20 mouse cellular contexts compared by ENCODE assay signal in genomic region chr19:20027667-20028282, GRCm38 (mm10).
DNase-seq lines count a peak whose midpoint lies in the region; ATAC-seq and TF ChIP-seq lines count a peak whose summit lies in the region.
"Had no signal": no experiment of that assay in that cellular context is flagged by ENCODE, and none has a peak within 500 bp of the region (broad histone marks: within the 10 kb centered on the region; RNA-seq: fewer than 3 reads in every experiment).

No protein-coding gene starts in this region.

- peak; percentile 6 for DNase-seq in embryonic facial prominence, embryonic 14.5 days (ENCODE audit: low spot score)
- DNase-seq in embryonic facial prominence, embryonic 10.5 days (ENCODE audit: low spot score), result no peak
- DNase-seq in layer of hippocampus, adult 2 months (ENCODE audit: low spot score in 2 of 2), result peak in 1 of 2 experiments; percentile 8
- no peak for DNase-seq in layer of hippocampus, postnatal 25 days (ENCODE audit: extremely low spot score in 1 of 2, low spot score in 1 of 2)
- DNase-seq in retina, postnatal 1 day, result peak; percentile 72
- no peak for DNase-seq in retina, embryonic 14.5 days (ENCODE audit: low spot score)
- no peak for DNase-seq in spleen, postnatal 36 days (ENCODE audit: low spot score in 2 of 2)
- DNase-seq: adrenal gland, adult 8-10 months; cerebellum, adult 11 months; gastrocnemius, postnatal 14 days; heart, adult 18-20 months; heart, postnatal 4 days; liver, postnatal 0 days; lung, postnatal 14 days had no signal

- H3K36me3 ChIP-seq in embryonic facial prominence, embryonic 14.5 days (ENCODE audit: control insufficient read depth, insufficient read depth, low read length), result no peaks in the 10 kb centered on the region
- H3K36me3 ChIP-seq in embryonic facial prominence, embryonic 10.5 days (replicated peaks), result no peaks in the 10 kb centered on the region
- H3K36me3 ChIP-seq in limb, embryonic 13.5 days, result no peaks in the 10 kb centered on the region
- H3K36me3 ChIP-seq: embryonic facial prominence, embryonic 15.5 days; neural tube, embryonic 13.5 days had no signal

- no peak for ATAC-seq in embryonic facial prominence, embryonic 14.5 days (ENCODE audit: low read depth)
- no peak; the same call in 1 of the 2 replicates for ATAC-seq in limb, embryonic 13.5 days (ENCODE audit: low FRiP score, low read depth)
- ATAC-seq: intestine, embryonic 16.5 days; liver, postnatal 0 days; Patski had no signal

- H3K9me3 ChIP-seq in embryonic facial prominence, embryonic 14.5 days (ENCODE audit: control insufficient read depth, low read length), result no peaks in the 10 kb centered on the region
- no peaks in the 10 kb centered on the region for H3K9me3 ChIP-seq in embryonic facial prominence, embryonic 10.5 days
- no peaks in the 10 kb centered on the region for H3K9me3 ChIP-seq in limb, embryonic 13.5 days
- H3K9me3 ChIP-seq: embryonic facial prominence, embryonic 15.5 days; megakaryocyte, embryonic 14.5 days; neural tube, embryonic 13.5 days had no signal

- H3K4me3 ChIP-seq in embryonic facial prominence, embryonic 14.5 days (ENCODE audit: low read depth, low read length), result no peak overlapping the region
- no peak overlapping the region for H3K4me3 ChIP-seq in embryonic facial prominence, embryonic 10.5 days
- peak overlapping the region; percentile 2; the same call in 1 of the 2 replicates for H3K4me3 ChIP-seq in layer of hippocampus, adult 2 months
- no peak overlapping the region for H3K4me3 ChIP-seq in limb, embryonic 13.5 days
- H3K4me3 ChIP-seq: embryonic facial prominence, embryonic 15.5 days; megakaryocyte, embryonic 14.5 days; neural tube, embryonic 13.5 days had no signal

- H3K27me3 ChIP-seq in embryonic facial prominence, embryonic 14.5 days (replicated peaks; ENCODE audit: control insufficient read depth, insufficient read depth, low read length), result no peaks in the 10 kb centered on the region
- H3K27me3 ChIP-seq in embryonic facial prominence, embryonic 10.5 days (replicated peaks; ENCODE audit: low read depth, poor library complexity, severe bottlenecking), result no peaks in the 10 kb centered on the region
- H3K27me3 ChIP-seq in limb, embryonic 13.5 days, result no peaks in the 10 kb centered on the region
- H3K27me3 ChIP-seq: embryonic facial prominence, embryonic 15.5 days; megakaryocyte, embryonic 14.5 days; neural tube, embryonic 13.5 days had no signal

- no peak overlapping the region for H3K4me2 ChIP-seq in embryonic facial prominence, embryonic 14.5 days (ENCODE audit: low read depth, low read length)
- peak overlapping the region; percentile 11; the same call in 1 of the 2 replicates for H3K4me2 ChIP-seq in limb, embryonic 13.5 days (replicated peaks)
- H3K4me2 ChIP-seq: embryonic facial prominence, embryonic 15.5 days; neural tube, embryonic 13.5 days had no signal

- no peak overlapping the region for H3K27ac ChIP-seq in embryonic facial prominence, embryonic 14.5 days (replicated peaks; ENCODE audit: low read depth, low read length)
- no peak overlapping the region for H3K27ac ChIP-seq in embryonic facial prominence, embryonic 10.5 days (replicated peaks)
- H3K27ac ChIP-seq in layer of hippocampus, adult 2 months, result no peak overlapping the region
- no peak overlapping the region for H3K27ac ChIP-seq in limb, embryonic 13.5 days
- H3K27ac ChIP-seq: embryonic facial prominence, embryonic 15.5 days; neural tube, embryonic 13.5 days had no signal

- H3K9ac ChIP-seq in embryonic facial prominence, embryonic 14.5 days (ENCODE audit: low read depth, low read length), result no peak overlapping the region
- H3K9ac ChIP-seq in limb, embryonic 13.5 days, result no peak overlapping the region
- H3K9ac ChIP-seq: embryonic facial prominence, embryonic 15.5 days; liver, postnatal 0 days; neural tube, embryonic 13.5 days had no signal

- no peaks in the 10 kb centered on the region for H3K4me1 ChIP-seq in embryonic facial prominence, embryonic 14.5 days (ENCODE audit: control insufficient read depth, insufficient read depth, low read length)
- H3K4me1 ChIP-seq in embryonic facial prominence, embryonic 10.5 days, result no peaks in the 10 kb centered on the region
- H3K4me1 ChIP-seq in limb, embryonic 13.5 days, result no peaks in the 10 kb centered on the region
- H3K4me1 ChIP-seq: embryonic facial prominence, embryonic 15.5 days; megakaryocyte, embryonic 14.5 days had no signal

- TF ChIP-seq CTCF in layer of hippocampus, adult 2 months (conservative IDR thresholded peaks at IDR 0.05), result no peak

- 48% methylated on average over 11 of the region's 11 CpGs for WGBS in embryonic facial prominence, embryonic 14.5 days
- WGBS in embryonic facial prominence, embryonic 10.5 days, result 52% methylated on average over 11 of the region's 11 CpGs
- WGBS in limb, embryonic 13.5 days, result 35% methylated on average over 11 of the region's 11 CpGs

Comparison
In these comparisons a context has a peak if more than half of its experiments do, and no peak if none do; other contexts are left out.
1. DNase-seq: peak in embryonic facial prominence, embryonic 14.5 days (single experiment) and retina, postnatal 1 day (single experiment); none in embryonic facial prominence, embryonic 10.5 days (single experiment), layer of hippocampus, postnatal 25 days (0 of 2), retina, embryonic 14.5 days (single experiment) and spleen, postnatal 36 days (0 of 2).